Mouse (Mus musculus) kidney, postnatal 0 days (tissue): ENCODE data around the gene Sult1a1. TPM values are rescaled to one million over a fixed set of nuclear protein-coding genes. Genes with fewer than 3 reads are reported as not detected.
"Not testable (repeated sequence)": the region's sequence is repeated elsewhere in the genome, so short reads cannot be mapped to it uniquely, and the experiment has no call there.

Experiments
- ATAC-seq: fragments of 200-750 bp; cut with Nextera tagmentation; replicated peaks from 2 replicates; pipeline ENCODE4 v1.8.0; 2017; ENCODE audit warnings: low read depth, moderate number of reproducible peaks, moderate TSS enrichment, moderate library complexity; ENCODE audit not compliant: low FRiP score
- DNase-seq: peaks from one replicate; pipeline ENCODE4 v3.0.0-alpha.2; 2016; ENCODE audit warnings: low spot score
- H3K27ac ChIP-seq: fragments of 300-500 bp; sonication (generic); 2 replicates; pipeline ENCODE4 v1.5.1; 2014; ENCODE audit warnings: mild to moderate bottlenecking
- H3K27me3 ChIP-seq: fragments of 300-500 bp; sonication (generic); 2 replicates; pipeline ENCODE4 v1.6.1; 2014; ENCODE audit warnings: low read length, mixed read lengths; ENCODE audit not compliant: insufficient read depth
- H3K36me3 ChIP-seq: fragments of 300-500 bp; sonication (generic); 2 replicates; pipeline ENCODE4 v1.6.1; 2014; ENCODE audit warnings: low read length, mixed read lengths; ENCODE audit not compliant: insufficient read depth
- H3K4me1 ChIP-seq: fragments of 300-500 bp; sonication (generic); replicated peaks from 2 replicates; pipeline ENCODE4 v1.6.1; 2014; ENCODE audit warnings: antibody characterized with exemption, low read length, mixed read lengths; ENCODE audit not compliant: insufficient read depth
- H3K4me2 ChIP-seq: fragments of 300-500 bp; sonication (generic); 2 replicates; pipeline ENCODE4 v1.6.1; 2014; ENCODE audit warnings: mild to moderate bottlenecking, low read length, moderate library complexity, mixed read lengths
- H3K4me3 ChIP-seq: fragments of 300-500 bp; sonication (generic); replicated peaks from 2 replicates; pipeline ENCODE4 v1.5.1; 2014; ENCODE audit warnings: low read depth, low read length
- H3K9ac ChIP-seq: fragments of 300-500 bp; sonication (generic); 2 replicates; pipeline ENCODE4 v1.6.1; 2014; ENCODE audit warnings: low read depth, low read length
- H3K9me3 ChIP-seq: fragments of 300-500 bp; sonication (generic); replicated peaks from 2 replicates; pipeline ENCODE4 v1.6.1; 2016; ENCODE audit warnings: low read length, inconsistent platforms, mixed read lengths
- CTCF ChIP-seq: IDR thresholded peaks from 2 replicates; pipeline ENCODE4 v1.5.1; 2016; ENCODE audit warnings: antibody characterized with exemption, low read depth, mild to moderate bottlenecking, moderate library complexity
- whole genome bisulfite sequencing: fragments of 180-500 bp; shearing (Covaris S2); extraction: QIAGEN DNeasy Blood & Tissue Kit; methylation state at CpG from one replicate; pipeline ENCODE4 v1.1.7; 2014; 5-methylcytosine and 5-hydroxymethylcytosine counted together
- polyA plus RNA-seq: library from polyadenylated mRNA; unstranded; fragments of >200 nt; fragmentation: Nextera tagmentation; extraction: Ambion mirVana; gene quantifications from 2 replicates; pipeline ENCODE4 v1.2.1, GENCODE M21; 2015

Gene Sult1a1
- polyA plus RNA-seq, 1 experiment from 2014 or later, result 17.3 TPM

DNA sequence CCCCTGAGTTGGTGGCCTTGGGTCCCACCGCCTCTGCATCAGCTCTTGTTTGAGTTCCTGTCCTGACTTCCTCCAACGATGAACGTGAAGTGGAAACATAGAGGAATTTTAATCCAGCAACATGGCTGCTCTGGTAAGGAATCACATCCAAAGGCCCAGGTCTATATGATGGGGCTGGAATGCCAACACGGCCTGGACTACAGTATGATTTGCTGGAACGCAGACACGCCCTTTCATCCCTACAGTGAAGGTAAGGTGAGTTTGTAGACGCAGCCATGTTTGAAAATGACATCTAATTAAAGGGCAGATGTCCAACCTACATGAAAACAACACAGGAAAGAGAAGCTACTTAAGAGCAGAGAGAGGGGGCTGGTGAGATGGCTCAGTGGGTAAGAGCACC lies 17.5 kb upstream of the Sult1a1 start:
- 79% methylated on average over 7 of the region's 7 CpGs for WGBS

GRCm38 (mm10) chr7:126693256-126693655 lies 17.0 kb upstream of the Sult1a1 start:
- no peak overlapping the region for H3K27ac ChIP-seq
- 33% methylated on average over 3 of the region's 3 CpGs for WGBS
- no peak overlapping the region for H3K9ac ChIP-seq
- H3K4me1 ChIP-seq, result peaks cover 7% of the 10 kb centered on the region
- peaks cover 15% of the 10 kb centered on the region; the same call in 1 of the 2 replicates for H3K36me3 ChIP-seq
- H3K9me3 ChIP-seq, result no peaks in the 10 kb centered on the region
- DNase-seq (peak; percentile 90), ATAC-seq (no peak)
- peak; percentile 94 for TF ChIP-seq CTCF
- H3K4me2 ChIP-seq, result no peak overlapping the region
- H3K27me3 ChIP-seq, result no peaks in the 10 kb centered on the region
- H3K4me3 ChIP-seq, result no peak overlapping the region

More for the DNA sequence above, 17.5 kb upstream of the Sult1a1 start:
- no peak overlapping the region for H3K4me2 ChIP-seq
- H3K27ac ChIP-seq, result no peak overlapping the region
- H3K27me3 ChIP-seq, result no peaks in the 10 kb centered on the region
- H3K4me1 ChIP-seq, result peaks cover 7% of the 10 kb centered on the region
- H3K4me3 ChIP-seq, result no peak overlapping the region
- no peaks in the 10 kb centered on the region for H3K9me3 ChIP-seq
- H3K36me3 ChIP-seq, result peaks cover 15% of the 10 kb centered on the region; the same call in 1 of the 2 replicates
- H3K9ac ChIP-seq, result no peak overlapping the region
- DNase-seq, result no peak
- no peak for TF ChIP-seq CTCF
- no peak for ATAC-seq

- Histone ChIP-seq H3K9me3 (no peaks in the 10 kb centered on the region), H3K4me3 (no peak overlapping the region), H3K4me1 (peaks cover 7% of the 10 kb centered on the region), H3K36me3 (peaks cover 15% of the 10 kb centered on the region; the same call in 1 of the 2 replicates), H3K27me3 (no peaks in the 10 kb centered on the region), H3K27ac (no peak overlapping the region), H3K9ac (no peak overlapping the region), H3K4me2 (no peak overlapping the region)
- no peak for DNase-seq
- TF ChIP-seq CTCF, result no peak
- ATAC-seq, result no peak
- WGBS, result 94% methylated on average over 26 of the region's 26 CpGs
Observed at GRCm38 (mm10) chr7:126692426-126692825, 16.2 kb upstream of the Sult1a1 start.

DNA sequence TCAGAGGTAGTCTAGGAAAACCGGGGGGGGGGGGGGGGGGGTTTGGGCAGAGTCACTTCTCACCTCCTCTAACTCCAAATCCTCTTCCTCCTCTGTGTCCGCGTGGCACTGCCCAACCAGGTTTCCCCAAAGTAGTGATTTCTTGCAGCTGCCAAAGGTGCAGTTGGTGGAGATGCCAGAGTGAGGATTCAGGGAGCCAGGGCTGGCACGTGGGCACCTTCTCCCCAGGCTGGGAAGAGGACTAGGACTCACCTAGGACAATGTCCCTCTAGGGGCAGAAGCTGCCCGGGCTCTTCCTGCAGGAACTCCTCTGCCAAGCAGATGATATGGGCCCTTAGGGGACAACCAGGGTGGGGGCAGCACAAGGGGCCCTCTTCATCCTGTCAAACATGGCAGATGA lies 15.4 kb upstream of the Sult1a1 start:
- WGBS, result 98% methylated on average over 4 of the region's 5 CpGs
- no peaks in the 10 kb centered on the region for H3K27me3 ChIP-seq
- no peak overlapping the region for H3K9ac ChIP-seq
- peaks cover 4% of the 10 kb centered on the region for H3K4me1 ChIP-seq
- no peak overlapping the region for H3K4me3 ChIP-seq
- H3K4me2 ChIP-seq, result no peak overlapping the region
- H3K9me3 ChIP-seq, result no peaks in the 10 kb centered on the region
- H3K36me3 ChIP-seq, result peaks cover 15% of the 10 kb centered on the region; the same call in 1 of the 2 replicates
- no peak for DNase-seq
- TF ChIP-seq CTCF, result no peak
- ATAC-seq, result no peak
- H3K27ac ChIP-seq, result no peak overlapping the region

DNA sequence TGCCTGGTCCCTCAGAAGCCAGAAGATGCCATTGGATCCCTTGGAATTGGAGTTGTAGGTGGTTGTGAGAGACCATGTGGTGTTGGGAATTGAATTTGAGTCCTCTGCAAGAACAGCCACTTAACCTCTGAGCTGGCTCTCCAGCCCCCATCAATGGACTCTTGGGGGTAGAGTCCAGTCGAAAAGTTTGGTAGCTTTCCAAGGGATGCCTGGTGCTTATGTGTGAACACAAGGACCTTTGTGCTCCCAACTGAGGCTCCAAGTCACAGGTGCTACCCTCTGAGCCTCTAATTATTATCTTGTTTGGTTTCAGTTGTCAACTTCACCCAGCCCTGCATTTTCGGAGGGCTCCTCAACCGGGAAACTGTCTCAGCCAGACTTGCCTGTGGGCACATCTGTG lies 14.5 kb upstream of the Sult1a1 start:
- ATAC-seq (no peak), DNase-seq (no peak)
- Histone ChIP-seq H3K4me3 (no peak overlapping the region), H3K27ac (no peak overlapping the region), H3K9ac (no peak overlapping the region), H3K27me3 (no peaks in the 10 kb centered on the region), H3K36me3 (peaks cover 15% of the 10 kb centered on the region; the same call in 1 of the 2 replicates), H3K9me3 (no peaks in the 10 kb centered on the region), H3K4me2 (no peak overlapping the region), H3K4me1 (no peaks in the 10 kb centered on the region)
- 77% methylated on average over 3 of the region's 3 CpGs for WGBS
- no peak for TF ChIP-seq CTCF

- Histone ChIP-seq H3K27me3 (no peaks in the 10 kb centered on the region), H3K4me2 (no peak overlapping the region), H3K9me3 (no peaks in the 10 kb centered on the region), H3K4me1 (no peaks in the 10 kb centered on the region), H3K9ac (no peak overlapping the region), H3K36me3 (peaks cover 15% of the 10 kb centered on the region; the same call in 1 of the 2 replicates), H3K4me3 (no peak overlapping the region), H3K27ac (no peak overlapping the region)
- ATAC-seq (no peak), DNase-seq (no peak)
- no peak for TF ChIP-seq CTCF
- 84% methylated on average over 3 of the region's 3 CpGs for WGBS
Observed at GRCm38 (mm10) chr7:126689021-126689420, 12.8 kb upstream of the Sult1a1 start.

- not testable (repeated sequence) for H3K4me3 ChIP-seq, ATAC-seq, H3K4me1 ChIP-seq, DNase-seq, H3K9ac ChIP-seq, H3K27ac ChIP-seq, H3K9me3 ChIP-seq, H3K27me3 ChIP-seq, H3K4me2 ChIP-seq
- 68% methylated on average over 4 of the region's 4 CpGs for WGBS
- peaks cover 15% of the 10 kb centered on the region; the same call in 1 of the 2 replicates for H3K36me3 ChIP-seq
Observed at GRCm38 (mm10) chr7:126688156-126688555, 11.9 kb upstream of the Sult1a1 start.
